Mouse (Mus musculus) forebrain, embryonic 16.5 days (tissue): Measurements from ENCODE around the gene Lmtk3. TPM values are rescaled to one million over a fixed set of nuclear protein-coding genes. Genes with fewer than 3 reads are reported as not detected.

Experiments
- ATAC-seq: fragments of 200-750 bp; cut with Nextera tagmentation; 2 replicates; pipeline ENCODE4 v1.8.0; 2017; ENCODE audit warnings: mild to moderate bottlenecking, moderate library complexity
- H3K27ac ChIP-seq: fragments of 300-500 bp; sonication (generic); 2 replicates; pipeline ENCODE4 v1.5.1; 2014; ENCODE audit warnings: low read length, control low read depth
- H3K27me3 ChIP-seq: fragments of 300-500 bp; sonication (generic); replicated peaks from 2 replicates; pipeline ENCODE4 v1.6.1; 2014; ENCODE audit warnings: low read length; ENCODE audit not compliant: control insufficient read depth, insufficient read depth
- H3K36me3 ChIP-seq: fragments of 300-500 bp; sonication (generic); 2 replicates; pipeline ENCODE4 v1.6.1; 2014; ENCODE audit not compliant: control insufficient read depth, insufficient read depth
- H3K4me1 ChIP-seq: fragments of 300-500 bp; sonication (generic); replicated peaks from 2 replicates; pipeline ENCODE4 v1.6.1; 2014; ENCODE audit warnings: low read length; ENCODE audit not compliant: control insufficient read depth, insufficient read depth
- H3K4me2 ChIP-seq: fragments of 300-500 bp; sonication (generic); 2 replicates; pipeline ENCODE4 v1.6.1; 2014; ENCODE audit warnings: mild to moderate bottlenecking, low read length, control low read depth
- H3K4me3 ChIP-seq: fragments of 300-500 bp; sonication (generic); replicated peaks from 2 replicates; pipeline ENCODE4 v1.5.1; 2014; ENCODE audit warnings: mild to moderate bottlenecking, low read length, control low read depth
- H3K9ac ChIP-seq: fragments of 300-500 bp; sonication (generic); replicated peaks from 2 replicates; pipeline ENCODE4 v1.6.1; 2014; ENCODE audit warnings: low read depth, low read length, control low read depth
- H3K9me3 ChIP-seq: fragments of 300-500 bp; sonication (generic); 2 replicates; pipeline ENCODE4 v1.6.1; 2016; ENCODE audit warnings: low read length; ENCODE audit not compliant: control insufficient read depth
- WGBS: fragments of 180-500 bp; shearing (Covaris S2); extraction: QIAGEN DNeasy Blood & Tissue Kit; methylation state at CpG from one replicate; pipeline ENCODE4 v1.1.7; 2014; 5-methylcytosine and 5-hydroxymethylcytosine counted together
- polyA plus RNA-seq: library from polyadenylated mRNA; unstranded; fragments of >200 nt; fragmentation: Nextera tagmentation; extraction: Ambion mirVana; gene quantifications from 2 replicates; pipeline ENCODE4 v1.2.1, GENCODE M21; 2015

Gene Lmtk3
- polyA plus RNA-seq, 1 experiment from 2014 or later, result 26.4 TPM

GRCm38 (mm10) chr7:45748110-45748509, 35.4 kb upstream of the Lmtk3 start:
- no peaks in the 10 kb centered on the region for H3K27me3 ChIP-seq
- no peak overlapping the region for H3K4me3 ChIP-seq
- WGBS, result 79% methylated on average over 7 of the region's 7 CpGs
- no peak overlapping the region for H3K4me2 ChIP-seq
- ATAC-seq, result no peak
- peaks cover 4% of the 10 kb centered on the region for H3K4me1 ChIP-seq
- no peaks in the 10 kb centered on the region for H3K36me3 ChIP-seq
- no peaks in the 10 kb centered on the region for H3K9me3 ChIP-seq
- H3K27ac ChIP-seq, result no peak overlapping the region
- H3K9ac ChIP-seq, result no peak overlapping the region

- 38% methylated on average over 10 of the region's 10 CpGs for WGBS
- no peak overlapping the region for H3K4me3 ChIP-seq
- H3K4me2 ChIP-seq, result no peak overlapping the region
- ATAC-seq, result no peak
- no peaks in the 10 kb centered on the region for H3K27me3 ChIP-seq
- no peaks in the 10 kb centered on the region for H3K36me3 ChIP-seq
- no peak overlapping the region for H3K9ac ChIP-seq
- H3K4me1 ChIP-seq, result peaks cover 4% of the 10 kb centered on the region
- H3K9me3 ChIP-seq, result no peaks in the 10 kb centered on the region
- H3K27ac ChIP-seq, result no peak overlapping the region
Measured at GRCm38 (mm10) chr7:45749401-45749800, 34.1 kb upstream of the Lmtk3 start.

GRCm38 (mm10) chr7:45750162-45750561, 33.4 kb upstream of the Lmtk3 start:
- WGBS, result 74% methylated on average over 9 of the region's 9 CpGs
- Histone ChIP-seq H3K27ac (no peak overlapping the region), H3K27me3 (no peaks in the 10 kb centered on the region), H3K9me3 (no peaks in the 10 kb centered on the region), H3K4me1 (peaks cover 4% of the 10 kb centered on the region), H3K4me3 (no peak overlapping the region), H3K36me3 (no peaks in the 10 kb centered on the region), H3K4me2 (no peak overlapping the region), H3K9ac (no peak overlapping the region)
- ATAC-seq, result no peak

GRCm38 (mm10) chr7:45755703-45756102, 27.8 kb upstream of the Lmtk3 start:
- no peaks in the 10 kb centered on the region for H3K9me3 ChIP-seq
- no peaks in the 10 kb centered on the region for H3K36me3 ChIP-seq
- ATAC-seq, result no peak
- no peak overlapping the region for H3K4me3 ChIP-seq
- 55% methylated on average over 6 of the region's 6 CpGs for WGBS
- no peak overlapping the region for H3K27ac ChIP-seq
- no peak overlapping the region for H3K4me2 ChIP-seq
- peaks cover 18% of the 10 kb centered on the region for H3K27me3 ChIP-seq
- H3K4me1 ChIP-seq, result no peaks in the 10 kb centered on the region
- no peak overlapping the region for H3K9ac ChIP-seq

GRCm38 (mm10) chr7:45759400-45759799, 24.1 kb upstream of the Lmtk3 start:
- peaks cover 18% of the 10 kb centered on the region for H3K27me3 ChIP-seq
- ATAC-seq, result no peak
- no peaks in the 10 kb centered on the region for H3K9me3 ChIP-seq
- no peak overlapping the region for H3K27ac ChIP-seq
- H3K36me3 ChIP-seq, result no peaks in the 10 kb centered on the region
- H3K4me3 ChIP-seq, result no peak overlapping the region
- no peak overlapping the region for H3K4me2 ChIP-seq
- H3K9ac ChIP-seq, result no peak overlapping the region
- no peaks in the 10 kb centered on the region for H3K4me1 ChIP-seq
- 7% methylated on average over 26 of the region's 27 CpGs for WGBS

GRCm38 (mm10) chr7:45760151-45760550, 23.4 kb upstream of the Lmtk3 start:
- H3K4me1 ChIP-seq, result no peaks in the 10 kb centered on the region
- 61% methylated on average over 5 of the region's 5 CpGs for WGBS
- no peak overlapping the region for H3K9ac ChIP-seq
- ATAC-seq, result no peak
- no peak overlapping the region for H3K27ac ChIP-seq
- no peaks in the 10 kb centered on the region for H3K9me3 ChIP-seq
- H3K4me3 ChIP-seq, result no peak overlapping the region
- no peak overlapping the region for H3K4me2 ChIP-seq
- H3K27me3 ChIP-seq, result peaks cover 18% of the 10 kb centered on the region
- no peaks in the 10 kb centered on the region for H3K36me3 ChIP-seq

GRCm38 (mm10) chr7:45765995-45766394, 17.5 kb upstream of the Lmtk3 start:
- Histone ChIP-seq H3K9ac (no peak overlapping the region), H3K4me1 (no peaks in the 10 kb centered on the region), H3K4me2 (no peak overlapping the region), H3K36me3 (no peaks in the 10 kb centered on the region), H3K27me3 (no peaks in the 10 kb centered on the region), H3K9me3 (no peaks in the 10 kb centered on the region), H3K27ac (no peak overlapping the region), H3K4me3 (no peak overlapping the region)
- WGBS, result 64% methylated on average over 8 of the region's 8 CpGs
- no peak for ATAC-seq

- no peak overlapping the region for H3K27ac ChIP-seq
- H3K4me1 ChIP-seq, result no peaks in the 10 kb centered on the region
- no peaks in the 10 kb centered on the region for H3K27me3 ChIP-seq
- H3K9me3 ChIP-seq, result no peaks in the 10 kb centered on the region
- no peak overlapping the region for H3K9ac ChIP-seq
- H3K4me2 ChIP-seq, result no peak overlapping the region
- no peak overlapping the region for H3K4me3 ChIP-seq
- 64% methylated on average over 8 of the region's 8 CpGs for WGBS
- no peak for ATAC-seq
- H3K36me3 ChIP-seq, result no peaks in the 10 kb centered on the region
Measured at GRCm38 (mm10) chr7:45766764-45767163, 16.8 kb upstream of the Lmtk3 start.

- no peak overlapping the region for H3K4me2 ChIP-seq
Measured at GRCm38 (mm10) chr7:45767500-45767899, 16.0 kb upstream of the Lmtk3 start.

GRCm38 (mm10) chr7:45770427-45771082, 13.0 kb upstream of the Lmtk3 start:
- no peak overlapping the region for H3K4me3 ChIP-seq
- H3K9me3 ChIP-seq, result no peaks in the 10 kb centered on the region
- H3K36me3 ChIP-seq, result no peaks in the 10 kb centered on the region
- no peaks in the 10 kb centered on the region for H3K27me3 ChIP-seq
- H3K4me2 ChIP-seq, result no peak overlapping the region
- 79% methylated on average over 8 of the region's 8 CpGs for WGBS
- no peak overlapping the region for H3K27ac ChIP-seq
- no peak for ATAC-seq
- H3K9ac ChIP-seq, result no peak overlapping the region
- H3K4me1 ChIP-seq, result no peaks in the 10 kb centered on the region

More at GRCm38 (mm10) chr7:45767500-45767899, 16.0 kb upstream of the Lmtk3 start:
- H3K36me3 ChIP-seq, result no peaks in the 10 kb centered on the region
- H3K9me3 ChIP-seq, result no peaks in the 10 kb centered on the region
- no peak for ATAC-seq
- 95% methylated on average over 6 of the region's 6 CpGs for WGBS
- no peak overlapping the region for H3K9ac ChIP-seq
- no peak overlapping the region for H3K27ac ChIP-seq
- no peak overlapping the region for H3K4me3 ChIP-seq
- H3K4me1 ChIP-seq, result no peaks in the 10 kb centered on the region
- no peaks in the 10 kb centered on the region for H3K27me3 ChIP-seq
